Mouse (Mus musculus): ENCODE results near the gene Iqcn. TPM values are rescaled to one million over a fixed set of nuclear protein-coding genes. Genes with fewer than 3 reads are reported as not detected.

Iqcn gene
- 0.03 TPM in 1 of 2 replicates, not detected in the other for polyA plus RNA-seq (2012; rRNA removed; ENCODE audit: low replicate concordance)

DNA sequence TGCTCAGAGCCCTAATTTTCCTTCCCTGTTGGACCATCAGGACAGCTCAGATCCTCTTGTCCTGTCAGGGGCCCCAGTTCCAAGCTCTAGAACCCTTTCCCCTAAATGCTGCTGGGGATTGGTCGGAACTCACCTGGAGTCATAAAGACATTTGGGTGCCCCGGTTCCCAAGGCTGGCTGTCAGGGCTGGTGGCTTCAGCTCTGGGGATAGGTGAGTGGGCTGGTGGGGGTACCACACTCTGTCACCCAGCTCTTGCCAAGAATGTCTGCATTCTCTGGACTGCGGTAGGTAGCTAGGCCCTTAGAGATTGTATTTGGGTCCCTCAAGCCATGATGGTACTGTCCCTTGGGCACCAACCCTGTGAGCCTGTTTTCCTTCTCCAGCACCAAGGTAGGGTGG is at the start of gene Iqcn:
TSS of gene Iqcn (plus strand) at position 171 of the 400 bp plus-strand sequence.

DNA sequence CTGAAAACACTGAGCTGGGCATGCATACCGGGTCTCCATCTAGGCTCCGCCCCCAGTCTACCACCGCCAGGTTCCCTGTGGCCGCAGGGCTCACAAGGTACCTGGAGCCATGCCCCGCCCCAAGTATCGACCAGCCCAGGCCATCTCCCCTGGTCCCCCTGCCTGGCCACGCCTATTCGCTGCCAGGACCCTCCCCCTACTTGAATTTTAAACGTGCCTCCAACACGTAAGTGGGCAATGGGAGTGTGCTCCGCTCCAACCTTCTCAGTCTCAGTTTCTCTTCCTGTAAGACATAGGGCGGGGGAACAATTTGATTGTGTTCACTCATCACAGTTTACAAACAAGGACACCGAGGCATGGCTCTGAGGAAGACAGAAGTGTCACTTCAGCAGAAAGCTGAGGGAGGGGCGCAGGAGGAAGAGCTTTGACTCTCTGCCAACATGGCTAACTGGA is 43.0 kb upstream of the Iqcn start, which contains the start of gene Pgpep1:
TSS of gene Pgpep1 (minus strand) at position 116 of the 453 bp plus-strand sequence.

DNA sequence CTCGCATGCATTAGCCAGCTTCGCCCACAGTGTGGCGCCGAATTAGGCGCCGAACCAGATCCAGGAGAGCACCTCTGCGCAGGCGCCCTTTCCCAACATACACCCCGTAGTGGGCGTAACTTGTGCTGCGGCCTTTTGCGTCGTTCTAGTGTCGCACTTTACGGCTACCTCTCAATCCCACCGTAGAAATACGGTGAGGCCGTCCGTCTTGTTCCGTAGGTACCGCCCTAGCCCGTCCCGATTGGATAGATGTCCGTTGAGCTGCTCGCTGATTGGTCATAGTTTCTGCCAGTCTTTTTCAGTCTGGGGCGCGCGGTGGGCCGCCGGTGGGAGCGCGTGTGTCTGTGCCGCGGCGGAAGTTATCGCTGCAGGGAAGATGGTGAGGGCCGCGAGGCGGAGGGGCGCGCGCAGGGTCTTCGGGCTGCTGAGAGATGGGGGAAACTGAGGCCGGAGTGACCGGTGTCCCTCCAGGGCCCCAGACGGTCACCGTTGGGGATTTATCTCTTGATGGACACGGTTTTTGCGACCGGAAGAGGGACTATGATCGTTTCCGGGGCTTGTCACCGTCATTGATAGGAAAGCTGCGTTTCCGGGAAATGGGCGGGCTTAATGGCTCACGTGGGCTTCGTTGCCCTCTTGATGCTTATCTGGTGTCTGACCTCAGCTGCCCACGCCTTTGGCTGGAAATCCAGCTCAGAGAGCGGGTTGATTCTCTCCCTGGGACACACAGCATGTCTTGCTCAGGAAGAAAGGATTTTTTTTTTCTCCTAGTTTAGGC is 30.0 kb upstream of the Iqcn start, which contains the start of gene Lsm4:
TSS of gene Lsm4 (plus strand) at position 170 of the 778 bp plus-strand sequence.

DNA sequence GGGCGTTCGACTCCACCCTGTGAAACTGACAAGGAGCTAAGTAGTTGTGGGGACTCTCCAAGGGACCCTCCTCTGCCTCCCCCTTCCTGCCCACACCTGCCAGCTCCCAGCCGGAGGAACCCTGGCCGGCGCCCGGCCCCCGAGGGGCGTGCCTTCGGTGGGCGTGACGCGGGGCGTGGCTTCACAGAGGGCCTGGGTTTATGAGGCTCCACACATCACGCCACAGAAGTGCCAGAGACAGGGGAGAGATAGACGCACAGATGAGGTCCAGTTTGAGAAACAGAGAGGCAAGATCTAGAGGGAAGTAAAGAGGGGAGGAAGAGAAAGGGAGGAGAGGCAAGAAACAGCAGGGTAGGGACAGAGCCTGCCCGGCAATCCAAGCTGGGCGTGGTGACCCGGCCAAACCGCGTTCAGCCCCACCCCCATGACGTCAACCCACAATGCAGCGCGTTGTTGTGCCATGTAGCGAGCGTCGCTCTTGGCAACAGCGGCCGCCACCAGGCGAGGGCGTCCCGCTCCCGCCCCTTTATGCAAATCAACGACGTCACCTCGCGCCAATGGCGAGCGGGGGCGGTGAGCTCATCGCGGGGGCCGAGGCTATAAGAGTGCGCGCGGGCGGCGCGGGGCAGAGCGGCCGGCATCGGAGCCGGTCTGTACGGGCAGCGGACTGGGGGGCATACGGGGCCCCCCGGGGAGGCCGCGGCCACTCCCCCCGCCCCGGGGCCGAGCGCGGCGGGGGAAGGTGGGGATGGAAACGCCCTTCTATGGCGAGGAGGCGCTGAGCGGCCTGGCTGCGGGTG is 4.7 kb upstream of the Iqcn start, which contains the start of gene Jund:
TSS of gene Jund (plus strand) at position 640 of the 800 bp plus-strand sequence.

DNA sequence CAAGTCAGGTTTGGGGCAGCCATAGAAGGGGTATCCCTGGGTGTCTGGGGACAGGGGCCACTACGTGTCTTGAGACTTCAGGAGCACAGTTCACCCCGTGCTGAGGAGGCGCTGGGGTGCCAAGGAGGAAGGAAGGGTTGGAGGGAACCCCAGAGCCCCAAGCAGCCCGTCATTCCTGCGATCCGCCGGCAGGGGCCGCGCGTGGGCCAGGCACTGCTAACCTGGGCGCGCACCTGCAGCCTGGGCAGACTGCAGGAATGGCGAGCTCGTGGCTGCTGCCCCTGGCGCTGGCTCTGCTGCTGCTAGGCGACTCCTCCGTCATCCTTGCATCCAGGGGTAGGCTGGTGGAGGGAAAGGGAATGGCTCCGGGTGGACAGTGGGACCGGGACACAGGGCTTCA is 15.0 kb downstream of the Iqcn start, which contains the start of gene Gm3336:
TSS of gene Gm3336 (plus strand) at position 247 of the 400 bp plus-strand sequence.

DNA sequence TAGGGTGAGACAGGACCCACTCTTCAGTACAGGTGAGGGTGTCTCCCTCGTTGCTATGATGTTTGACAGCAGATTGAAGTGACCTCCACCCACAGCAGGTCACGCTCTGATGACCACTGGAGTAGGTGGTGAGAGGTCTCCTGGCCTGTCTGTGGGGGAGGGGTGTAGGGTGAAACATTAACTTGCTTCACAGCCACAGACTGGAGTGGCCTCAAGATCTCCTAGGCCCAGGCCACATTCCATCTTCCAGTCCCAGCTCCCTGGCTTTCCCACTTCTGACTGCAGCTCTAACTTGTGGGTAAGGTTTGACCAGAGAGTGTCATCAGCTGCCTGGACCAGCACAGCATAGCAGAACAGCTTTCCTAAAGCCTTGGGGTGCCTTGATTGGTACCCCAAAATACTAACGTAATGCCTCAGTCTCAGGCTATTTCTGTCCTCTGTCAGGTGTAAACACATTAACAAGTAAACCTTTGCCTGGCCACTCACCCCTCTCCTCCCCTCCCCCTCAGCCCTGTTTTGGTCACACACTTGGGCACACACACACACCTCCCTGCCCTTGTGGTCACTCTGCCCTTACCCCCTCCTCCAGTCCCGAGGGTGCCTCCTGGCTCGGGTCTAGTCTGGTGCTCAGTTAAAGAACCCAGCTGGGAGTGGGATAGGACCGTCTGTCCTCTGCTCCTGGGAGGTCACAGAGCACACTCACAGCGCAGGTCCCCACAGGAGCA is 20.4 kb downstream of the Iqcn start, which contains the start of gene Pde4c:
TSS of gene Pde4c (plus strand) at position 235 of the 725 bp plus-strand sequence.

DNA sequence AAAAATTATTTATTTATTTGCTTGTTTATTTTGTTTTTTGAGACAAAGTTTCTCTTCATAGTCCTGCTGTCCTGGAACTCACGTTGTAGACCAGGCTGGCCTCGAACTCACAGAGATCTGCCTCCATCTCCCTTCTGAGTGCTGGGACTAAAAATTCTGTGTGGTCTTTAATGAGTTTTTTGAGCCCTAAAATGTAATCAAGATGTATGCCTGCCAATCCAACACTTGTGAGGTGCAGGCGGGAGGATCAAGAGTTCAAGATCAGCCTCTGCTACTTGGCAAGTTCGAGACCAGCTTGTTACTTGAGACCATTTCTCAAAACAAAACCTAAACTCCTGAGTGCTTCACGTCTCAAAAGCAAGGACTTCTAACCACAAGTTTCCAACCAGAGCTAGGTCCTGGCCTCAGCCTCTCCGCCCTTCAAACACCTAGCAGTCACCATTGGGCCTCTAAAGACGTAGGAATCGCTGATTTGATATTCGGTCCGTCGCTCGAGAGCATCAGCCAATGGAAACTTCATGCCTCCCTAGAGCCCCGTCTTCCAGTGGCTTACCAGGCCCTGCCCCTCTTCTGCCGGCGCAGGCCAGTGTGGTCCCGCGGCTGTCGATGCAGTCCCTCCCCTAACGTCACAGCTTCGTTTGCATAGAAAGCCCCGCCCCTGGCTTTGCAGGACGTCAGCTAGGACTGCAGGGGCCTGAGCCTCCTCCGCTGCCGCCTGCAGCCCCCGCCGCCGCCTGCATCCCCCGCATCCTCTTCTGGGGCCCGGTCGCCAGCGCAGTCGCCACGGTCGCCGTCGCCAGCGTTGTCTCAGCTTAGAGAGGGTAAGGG is 51.0 kb downstream of the Iqcn start, which contains the start of gene Rab3a:
TSS of gene Rab3a (plus strand) at position 637 of the 828 bp plus-strand sequence.

DNA sequence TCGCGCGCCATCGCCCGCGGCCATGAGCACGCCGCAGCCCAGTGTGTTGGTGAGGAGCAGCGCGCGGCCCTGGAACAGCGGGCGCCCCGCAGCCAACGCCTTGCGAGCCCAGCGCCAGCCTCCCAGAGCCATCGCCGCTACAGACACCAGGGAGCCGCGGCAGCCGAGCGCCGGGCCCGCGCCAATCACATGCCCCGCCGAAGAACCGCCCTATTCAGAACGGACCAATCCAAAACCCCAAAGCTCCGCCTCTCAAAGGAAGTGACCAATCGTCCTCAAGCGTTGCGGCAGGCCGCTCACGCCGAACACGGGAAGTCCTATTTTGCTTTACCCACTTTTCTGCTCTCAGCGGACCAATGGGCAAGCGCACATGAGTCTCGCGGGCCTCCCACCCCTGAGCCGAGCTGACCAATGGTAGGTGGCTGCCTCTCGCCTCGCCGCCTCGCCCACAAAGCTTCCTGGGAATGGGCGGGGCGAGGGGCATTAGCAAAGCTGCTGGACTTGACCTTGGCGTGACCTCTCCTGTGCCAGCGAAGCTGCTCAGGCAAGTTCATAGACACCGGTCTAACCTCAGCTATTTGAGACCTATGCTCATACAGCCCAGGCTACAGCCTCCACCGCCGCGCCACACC is 57.6 kb downstream of the Iqcn start, which contains the start of gene Mpv17l2:
TSS of gene Mpv17l2 (minus strand) at position 172 of the 632 bp plus-strand sequence.

Other genes with a start within 250 kb of the Iqcn start
- gene Klhl26, start 226.5 kb upstream of the Iqcn start, polyA plus RNA-seq (2012; rRNA removed; ENCODE audit: low replicate concordance), result 34.4 and 65.1 TPM in 2 replicates
- 7.8 TPM in 1 of 2 replicates, not detected in the other for gene Tmem59l, start 216.1 kb upstream of the Iqcn start, polyA plus RNA-seq (2012; rRNA removed; ENCODE audit: low replicate concordance)
- gene Crlf1, start 210.3 kb upstream of the Iqcn start, polyA plus RNA-seq (2012; rRNA removed; ENCODE audit: low replicate concordance), result 2.6 and 5.6 TPM in 2 replicates
- 210 and 310 TPM in 2 replicates for gene Rex1bd, start 196.7 kb upstream of the Iqcn start, polyA plus RNA-seq (2012; rRNA removed; ENCODE audit: low replicate concordance)
- gene Uba52, start 192.7 kb upstream of the Iqcn start, polyA plus RNA-seq (2012; rRNA removed; ENCODE audit: low replicate concordance), result 477 and 704 TPM in 2 replicates
- 427 and 435 TPM in 2 replicates for gene Fkbp8, start 175.7 kb upstream of the Iqcn start, polyA plus RNA-seq (2012; rRNA removed; ENCODE audit: low replicate concordance)
- gene Kxd1, start 175.5 kb upstream of the Iqcn start, polyA plus RNA-seq (2012; rRNA removed; ENCODE audit: low replicate concordance), result 103 and 119 TPM in 2 replicates
- gene Ell, start 164.0 kb upstream of the Iqcn start, polyA plus RNA-seq (2012; rRNA removed; ENCODE audit: low replicate concordance), result 20.7 and 31.8 TPM in 2 replicates
- 69.7 and 218 TPM in 2 replicates for gene Isyna1, start 109.1 kb upstream of the Iqcn start, polyA plus RNA-seq (2012; rRNA removed; ENCODE audit: low replicate concordance)
- gene Ssbp4, start 94.6 kb upstream of the Iqcn start, polyA plus RNA-seq (2012; rRNA removed; ENCODE audit: low replicate concordance), result 125 and 281 TPM in 2 replicates
- gene Lrrc25, start 87.3 kb upstream of the Iqcn start, polyA plus RNA-seq (2012; rRNA removed; ENCODE audit: low replicate concordance), result 10.8 and 19.8 TPM in 2 replicates
- gene Gdf15, start 71.0 kb upstream of the Iqcn start, polyA plus RNA-seq (2012; rRNA removed; ENCODE audit: low replicate concordance), result 1.6 and 3.3 TPM in 2 replicates
- gene Pgpep1, start 43.1 kb upstream of the Iqcn start, polyA plus RNA-seq (2012; rRNA removed; ENCODE audit: low replicate concordance), result 37.1 and 48.1 TPM in 2 replicates
- 50.4 and 106 TPM in 2 replicates for gene Lsm4, start 30.2 kb upstream of the Iqcn start, polyA plus RNA-seq (2012; rRNA removed; ENCODE audit: low replicate concordance)
- gene Jund, start 4.5 kb upstream of the Iqcn start, polyA plus RNA-seq (2012; rRNA removed; ENCODE audit: low replicate concordance), result 135 and 458 TPM in 2 replicates
- 0.13 TPM in 1 of 2 replicates, not detected in the other for gene Gm3336, start 15.1 kb downstream of the Iqcn start, polyA plus RNA-seq (2012; rRNA removed; ENCODE audit: low replicate concordance)
- 6.5 and 17.1 TPM in 2 replicates for gene Pde4c, start 20.3 kb downstream of the Iqcn start, polyA plus RNA-seq (2012; rRNA removed; ENCODE audit: low replicate concordance)
- gene Rab3a, start 51.2 kb downstream of the Iqcn start, polyA plus RNA-seq (2012; rRNA removed; ENCODE audit: low replicate concordance), result 34.5 and 43.4 TPM in 2 replicates
- gene Mpv17l2, start 57.5 kb downstream of the Iqcn start, polyA plus RNA-seq (2012; rRNA removed; ENCODE audit: low replicate concordance), result 89.6 and 146 TPM in 2 replicates
- 96.1 and 136 TPM in 2 replicates for gene Pik3r2, start 73.3 kb downstream of the Iqcn start, polyA plus RNA-seq (2012; rRNA removed; ENCODE audit: low replicate concordance)
- gene Mast3, start 101.6 kb downstream of the Iqcn start, polyA plus RNA-seq (2012; rRNA removed; ENCODE audit: low replicate concordance), result 27.3 and 65.9 TPM in 2 replicates
- gene Il12rb1, start 105.0 kb downstream of the Iqcn start, polyA plus RNA-seq (2012; rRNA removed; ENCODE audit: low replicate concordance), result 0.57 and 2.5 TPM in 2 replicates
- gene Arrdc2, start 136.3 kb downstream of the Iqcn start, polyA plus RNA-seq (2012; rRNA removed; ENCODE audit: low replicate concordance), result 24.6 and 56.0 TPM in 2 replicates
- 11.3 and 12.6 TPM in 2 replicates for gene Kcnn1, start 159.8 kb downstream of the Iqcn start, polyA plus RNA-seq (2012; rRNA removed; ENCODE audit: low replicate concordance)
- 42.9 and 48.6 TPM in 2 replicates for gene Ccdc124, start 170.5 kb downstream of the Iqcn start, polyA plus RNA-seq (2012; rRNA removed; ENCODE audit: low replicate concordance)
- 0.04 and 2.3 TPM in 2 replicates for gene Slc5a5, start 189.3 kb downstream of the Iqcn start, polyA plus RNA-seq (2012; rRNA removed; ENCODE audit: low replicate concordance)
- gene Rpl18a, start 194.0 kb downstream of the Iqcn start, polyA plus RNA-seq (2012; rRNA removed; ENCODE audit: low replicate concordance), result 2,426 and 4,701 TPM in 2 replicates
- 35.0 and 52.9 TPM in 2 replicates for gene Map1s, start 202.5 kb downstream of the Iqcn start, polyA plus RNA-seq (2012; rRNA removed; ENCODE audit: low replicate concordance)

Measured in subcutaneous adipose tissue, adult 2 months (tissue).